Mouse (Mus musculus) gastrocnemius, postnatal 10 days (tissue): ENCODE measurements around the gene Lyzl4. TPM values are rescaled to one million over a fixed set of nuclear protein-coding genes. Genes with fewer than 3 reads are reported as not detected.

Source experiments
- total RNA-seq, 2 experiments: library from RNA; stranded (reverse); gene quantifications; 2 replicates each; pipeline ENCODE4 v1.2.3; 2021

Gene Lyzl4
- total RNA-seq, 2 experiments from 2014 or later, result 0.81 TPM; not detected in 1

Other genes with a start within 250 kb of the Lyzl4 start
- gene Cck, start 146.4 kb downstream of the Lyzl4 start, total RNA-seq, result 1 to 10 TPM; 3.4 to 3.5 TPM
- gene Vipr1, start 620 bp upstream of the Lyzl4 start, total RNA-seq, result under 1 TPM; 0.61 to 0.99 TPM
- gene Sec22c, start 63.4 kb upstream of the Lyzl4 start, total RNA-seq, result 1 to 10 TPM; 4.7 to 5.5 TPM
- 10 to 100 TPM; 80.2 to 85.8 TPM for gene Ss18l2, start 68.2 kb upstream of the Lyzl4 start, total RNA-seq
- 10 to 100 TPM; 36.5 to 57.9 TPM for gene Nktr, start 77.1 kb upstream of the Lyzl4 start, total RNA-seq
- 10 to 100 TPM; 72.2 to 76.5 TPM for gene Zfp651, start 117.2 kb upstream of the Lyzl4 start, total RNA-seq
- 100 to 1,000 TPM; 113 to 118 TPM for gene Klhl40, start 135.5 kb upstream of the Lyzl4 start, total RNA-seq
- 100 to 1,000 TPM; 256 to 285 TPM for gene Hhatl, start 150.4 kb upstream of the Lyzl4 start, total RNA-seq
- under 1 TPM; 0.79 to 0.85 TPM for gene Ccdc13, start 197.4 kb upstream of the Lyzl4 start, total RNA-seq
- 10 to 100 TPM; 75.4 to 98.1 TPM for gene Higd1a, start 216.3 kb upstream of the Lyzl4 start, total RNA-seq